Mouse (Mus musculus) heart, embryonic 11.5 days (tissue): ENCODE results near the gene Traf6. TPM values are rescaled to one million over a fixed set of nuclear protein-coding genes. Genes with fewer than 3 reads are reported as not detected.

Source experiments
- ATAC-seq: fragments of 200-750 bp; cut with Nextera tagmentation; replicated peaks from 2 replicates; pipeline ENCODE4 v1.8.0; 2017; ENCODE audit warnings: moderate library complexity; ENCODE audit not compliant: insufficient number of reproducible peaks, low FRiP score, low TSS enrichment
- H3K27ac ChIP-seq: fragments of 300-500 bp; sonication (generic); 2 replicates; pipeline ENCODE4 v1.5.1; 2014; ENCODE audit warnings: mild to moderate bottlenecking, low read depth, low read length
- H3K27me3 ChIP-seq: fragments of 300-500 bp; sonication (generic); 2 replicates; pipeline ENCODE4 v1.6.1; 2014; ENCODE audit warnings: mild to moderate bottlenecking, low read length, mixed read lengths; ENCODE audit not compliant: control insufficient read depth, insufficient read depth
- H3K36me3 ChIP-seq: fragments of 300-500 bp; sonication (generic); 2 replicates; pipeline ENCODE4 v1.6.1; 2014; ENCODE audit warnings: mild to moderate bottlenecking, low read length, moderate library complexity, mixed read lengths; ENCODE audit not compliant: control insufficient read depth, insufficient read depth
- H3K4me1 ChIP-seq: fragments of 300-500 bp; sonication (generic); 2 replicates; pipeline ENCODE4 v1.6.1; 2014; ENCODE audit warnings: low read length; ENCODE audit not compliant: control insufficient read depth, insufficient read depth
- H3K4me2 ChIP-seq: fragments of 300-500 bp; sonication (generic); 2 replicates; pipeline ENCODE4 v1.6.1; 2014; ENCODE audit warnings: mild to moderate bottlenecking, moderate library complexity
- H3K4me3 ChIP-seq: fragments of 300-500 bp; sonication (generic); 2 replicates; pipeline ENCODE4 v1.5.1; 2014; ENCODE audit warnings: low read depth, low read length
- H3K9ac ChIP-seq: fragments of 300-500 bp; sonication (generic); 2 replicates; pipeline ENCODE4 v1.6.1; 2014; ENCODE audit warnings: mild to moderate bottlenecking, low read depth, low read length, moderate library complexity
- H3K9me3 ChIP-seq: fragments of 300-500 bp; sonication (generic); replicated peaks from 2 replicates; pipeline ENCODE4 v1.6.1; 2016; ENCODE audit warnings: low read length; ENCODE audit not compliant: control insufficient read depth
- WGBS: fragments of 180-500 bp; shearing (Covaris S2); extraction: QIAGEN DNeasy Blood & Tissue Kit; methylation state at CpG from one replicate; pipeline ENCODE4 v1.1.7; 2014; ENCODE audit not compliant: insufficient replicate concordance; 5-methylcytosine and 5-hydroxymethylcytosine counted together
- polyA plus RNA-seq: library from polyadenylated mRNA; unstranded; fragments of >200 nt; fragmentation: Nextera tagmentation; extraction: Ambion mirVana; gene quantifications from 2 replicates; pipeline ENCODE4 v1.2.1, GENCODE M21; 2014

Traf6 gene
- 8.3 and 10.2 TPM in 2 replicates for polyA plus RNA-seq

- H3K27ac ChIP-seq, result no peak within 1 kb of the TSS
Measured at GRCm38 (mm10) chr2:101678236-101679021, at the start of gene Traf6. Traf6 (plus strand) TSS chr2:101678429.

DNA sequence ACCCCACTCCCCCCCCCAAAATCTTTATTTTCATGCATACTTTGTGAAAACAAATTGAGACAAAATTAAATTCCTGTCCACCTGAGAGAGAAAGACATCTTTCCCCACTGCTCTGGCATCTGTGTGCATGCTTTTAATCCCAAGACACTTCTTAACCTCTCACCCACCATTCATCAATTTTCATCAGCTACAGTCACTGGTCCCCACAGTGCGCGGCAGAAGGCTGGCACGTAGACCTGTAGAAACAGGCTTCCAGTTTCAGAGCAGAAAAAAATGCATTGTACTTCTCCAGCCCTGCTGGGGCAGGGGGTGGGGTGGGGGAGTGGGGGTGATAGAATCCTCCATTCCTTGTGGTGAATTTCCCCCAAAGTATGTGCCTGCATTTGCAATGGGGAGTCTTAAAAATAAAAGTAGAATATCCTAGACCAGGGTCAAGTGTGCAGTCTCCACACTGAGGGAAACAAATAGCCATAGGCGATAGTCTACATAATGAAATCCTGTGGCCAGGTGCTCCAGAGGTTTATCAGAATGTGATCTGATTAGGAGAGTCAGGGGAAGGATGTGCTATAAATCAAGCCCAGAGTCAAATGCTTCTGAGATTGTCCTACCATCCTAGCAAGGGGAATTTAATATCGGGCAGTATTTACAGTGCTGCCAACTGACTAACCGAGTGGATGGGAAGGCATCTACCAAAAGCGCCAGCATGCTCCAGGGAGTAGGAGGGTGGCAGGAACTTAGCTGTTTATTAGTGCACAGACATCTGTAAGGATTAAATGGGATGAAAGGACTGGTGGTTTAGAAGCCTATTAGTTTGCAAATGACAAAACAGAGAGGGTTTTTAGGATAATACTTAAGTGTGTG is 39.0 kb upstream of the Traf6 start:
- no peak for ATAC-seq
- no peak overlapping the region for H3K9ac ChIP-seq
- H3K36me3 ChIP-seq, result no peaks in the 10 kb centered on the region
- H3K27me3 ChIP-seq, result no peaks in the 10 kb centered on the region
- H3K9me3 ChIP-seq, result no peaks in the 10 kb centered on the region
- no peaks in the 10 kb centered on the region for H3K4me1 ChIP-seq
- no peak overlapping the region for H3K27ac ChIP-seq
- H3K4me3 ChIP-seq, result no peak overlapping the region
- no peak overlapping the region for H3K4me2 ChIP-seq
- WGBS, result 70% methylated on average over 7 of the region's 7 CpGs

More at GRCm38 (mm10) chr2:101678236-101679021, at the start of gene Traf6:
- Histone ChIP-seq H3K9ac (peak within 1 kb of the TSS; percentile 96), H3K4me1 (peaks cover 5% of the 10 kb centered on the region; the same call in 1 of the 2 replicates), H3K4me2 (peak within 1 kb of the TSS; percentile 76), H3K9me3 (no peaks in the 10 kb centered on the region), H3K27me3 (peaks cover 2% of the 10 kb centered on the region; the same call in 1 of the 2 replicates), H3K4me3 (peak within 1 kb of the TSS; percentile 77), H3K36me3 (no peaks in the 10 kb centered on the region)
- under 1% methylated on average over 68 of the region's 68 CpGs for WGBS
- ATAC-seq, result peak; percentile 88

- Histone ChIP-seq H3K4me1 (no peaks in the 10 kb centered on the region), H3K4me2 (no peak overlapping the region), H3K36me3 (no peaks in the 10 kb centered on the region), H3K27me3 (no peaks in the 10 kb centered on the region), H3K9ac (no peak overlapping the region), H3K27ac (no peak overlapping the region), H3K9me3 (no peaks in the 10 kb centered on the region), H3K4me3 (no peak overlapping the region)
- no peak for ATAC-seq
- 82% methylated on average over 3 of the region's 3 CpGs for WGBS
Measured at GRCm38 (mm10) chr2:101639840-101640350, 38.3 kb upstream of the Traf6 start.

DNA sequence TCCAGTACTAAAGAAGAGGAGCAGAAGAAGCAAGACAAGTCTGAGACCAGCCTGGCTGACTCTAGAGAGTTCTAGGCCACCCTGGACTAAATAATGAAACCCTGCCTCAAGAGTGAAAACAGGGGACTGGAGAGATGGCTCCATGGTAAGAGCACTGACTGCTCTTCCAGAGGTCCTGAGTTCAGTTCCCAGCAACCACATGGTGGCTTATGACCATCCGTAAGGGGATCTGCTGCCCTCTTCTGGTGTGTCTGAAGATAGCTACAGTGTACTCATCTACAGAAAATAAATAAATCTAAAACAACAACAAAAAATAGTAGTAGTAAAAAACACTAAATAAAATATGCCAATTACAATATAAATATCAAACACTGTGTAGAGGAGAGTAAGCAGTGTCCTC is 32.4 kb upstream of the Traf6 start:
- no peak for ATAC-seq
- WGBS, result 93% methylated on average over 1 of the region's 1 CpGs
- H3K4me2 ChIP-seq, result no peak overlapping the region
- no peak overlapping the region for H3K27ac ChIP-seq
- no peaks in the 10 kb centered on the region for H3K36me3 ChIP-seq
- no peaks in the 10 kb centered on the region for H3K4me1 ChIP-seq
- H3K9ac ChIP-seq, result no peak overlapping the region
- H3K9me3 ChIP-seq, result no peaks in the 10 kb centered on the region
- no peaks in the 10 kb centered on the region for H3K27me3 ChIP-seq
- no peak overlapping the region for H3K4me3 ChIP-seq

DNA sequence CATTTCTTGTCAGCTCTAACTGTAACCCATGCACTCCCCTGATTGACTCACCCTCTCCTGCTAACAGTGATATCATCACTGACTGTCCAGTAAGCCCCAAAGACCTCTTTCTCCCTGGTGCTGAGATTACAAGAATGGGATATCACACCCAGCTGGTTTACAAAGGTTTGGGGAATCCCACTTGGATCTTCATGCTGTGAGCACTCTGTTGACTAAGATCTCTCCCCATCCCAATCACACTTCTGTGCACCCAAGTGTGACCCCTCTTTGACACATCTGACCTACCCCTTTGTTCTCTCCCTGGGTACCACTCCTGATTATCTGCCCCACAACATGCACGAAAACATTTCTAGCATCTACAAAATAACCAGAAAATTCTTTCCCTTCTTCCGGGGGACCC is 29.9 kb upstream of the Traf6 start:
- Histone ChIP-seq H3K9ac (no peak overlapping the region), H3K9me3 (no peaks in the 10 kb centered on the region), H3K36me3 (no peaks in the 10 kb centered on the region), H3K27me3 (no peaks in the 10 kb centered on the region), H3K4me1 (no peaks in the 10 kb centered on the region), H3K4me2 (no peak overlapping the region), H3K27ac (no peak overlapping the region), H3K4me3 (no peak overlapping the region)
- 73% methylated on average over 2 of the region's 2 CpGs for WGBS
- ATAC-seq, result no peak

- Histone ChIP-seq H3K36me3 (no peaks in the 10 kb centered on the region), H3K27me3 (no peaks in the 10 kb centered on the region), H3K9me3 (no peaks in the 10 kb centered on the region), H3K4me3 (no peak within 1 kb of the TSS), H3K9ac (no peak within 1 kb of the TSS), H3K4me1 (no peaks in the 10 kb centered on the region), H3K4me2 (no peak within 1 kb of the TSS), H3K27ac (no peak within 1 kb of the TSS)
- WGBS, result 36% methylated on average over 8 of the region's 8 CpGs
- no peak for ATAC-seq
Measured at GRCm38 (mm10) chr2:101649114-101649671, 29.0 kb upstream of the Traf6 start, which contains the start of the genes Rag1 and B230118H07Rik. Rag1 (minus strand) TSS chr2:101649501. B230118H07Rik (minus strand) TSS chr2:101649532.

DNA sequence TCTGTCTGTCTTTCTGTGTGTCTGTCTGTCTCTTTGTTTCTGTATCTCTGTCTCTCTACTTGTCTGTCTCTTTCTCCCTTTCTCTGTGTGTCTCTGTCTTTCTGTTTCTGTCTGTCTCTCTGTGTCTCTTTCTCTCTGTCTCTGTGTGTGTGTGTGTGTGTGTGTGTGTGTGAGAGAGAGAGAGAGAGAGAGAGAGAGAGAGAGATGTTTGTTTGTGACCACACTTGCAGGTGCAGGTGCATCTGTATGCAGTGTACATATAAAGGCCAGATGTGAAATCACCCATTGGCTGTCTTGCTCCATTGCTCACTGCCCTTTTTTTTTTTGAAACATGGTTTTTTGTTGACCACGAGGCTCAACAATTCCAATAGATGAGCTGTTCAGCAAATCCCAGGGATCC is 27.8 kb upstream of the Traf6 start:
- WGBS, result 71% methylated on average over 1 of the region's 1 CpGs

DNA sequence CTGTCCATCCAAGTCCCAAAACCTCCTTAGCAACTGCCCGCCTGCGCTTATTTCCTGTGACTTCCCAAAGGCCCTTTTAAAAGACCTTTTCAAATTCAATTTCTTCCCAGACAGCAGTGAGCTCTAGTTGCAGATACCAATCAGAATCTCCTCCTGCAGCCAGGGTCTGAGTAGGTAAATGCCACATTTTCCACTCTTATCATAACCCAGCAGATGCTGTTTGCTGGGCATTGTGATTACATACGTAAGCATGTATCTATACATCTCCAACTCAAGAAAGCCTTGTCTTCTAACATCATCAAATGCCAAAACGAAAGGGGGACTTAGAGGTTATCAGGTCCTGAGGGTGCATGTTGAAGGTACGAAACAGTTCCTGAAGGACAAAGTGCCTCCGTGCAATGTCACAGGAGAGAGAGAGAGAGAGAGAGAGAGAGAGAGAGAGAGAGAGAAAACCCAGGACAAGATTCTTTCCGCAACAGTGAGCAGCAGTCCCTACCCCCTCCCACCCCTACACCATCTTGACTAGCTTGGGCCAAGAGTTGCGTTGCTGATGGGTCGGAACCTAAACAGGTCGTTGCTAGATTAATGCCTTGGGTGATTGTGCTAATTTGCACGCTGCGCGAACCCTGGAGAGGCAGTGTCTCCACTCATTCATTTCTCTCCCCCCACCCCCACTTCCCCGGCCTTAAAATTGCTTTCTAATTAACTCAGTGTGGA is 25.9 kb upstream of the Traf6 start:
- no peaks in the 10 kb centered on the region for H3K9me3 ChIP-seq
- no peaks in the 10 kb centered on the region for H3K4me1 ChIP-seq
- H3K27ac ChIP-seq, result no peak overlapping the region; the same call in 1 of the 2 replicates
- WGBS, result 35% methylated on average over 14 of the region's 14 CpGs
- H3K36me3 ChIP-seq, result no peaks in the 10 kb centered on the region
- peak overlapping the region; percentile 28 for H3K4me3 ChIP-seq
- no peak for ATAC-seq
- no peaks in the 10 kb centered on the region for H3K27me3 ChIP-seq
- H3K9ac ChIP-seq, result peak overlapping the region; percentile 50; the same call in 1 of the 2 replicates
- peak overlapping the region; percentile 65 for H3K4me2 ChIP-seq

More for the DNA sequence above, 27.8 kb upstream of the Traf6 start:
- Histone ChIP-seq H3K9ac (no peak overlapping the region), H3K4me1 (no peaks in the 10 kb centered on the region), H3K4me2 (no peak overlapping the region), H3K36me3 (no peaks in the 10 kb centered on the region), H3K27ac (no peak overlapping the region), H3K27me3 (no peaks in the 10 kb centered on the region), H3K4me3 (no peak overlapping the region), H3K9me3 (no peaks in the 10 kb centered on the region)
- no peak for ATAC-seq
